Mouse (Mus musculus): ENCODE data around the gene Fam155a.

- TF ChIP-seq CTCF (IDR thresholded peaks at IDR 0.05; ENCODE audit: low read depth) (no peak), EP300 (IDR thresholded peaks at IDR 0.05; ENCODE audit: low read depth) (no peak)
Observed at GRCm38 (mm10) chr8:9200099-9200498, 570.9 kb downstream of the Fam155a start.

Measured in heart, postnatal 0 days (tissue).